In the genomic region with DNA sequence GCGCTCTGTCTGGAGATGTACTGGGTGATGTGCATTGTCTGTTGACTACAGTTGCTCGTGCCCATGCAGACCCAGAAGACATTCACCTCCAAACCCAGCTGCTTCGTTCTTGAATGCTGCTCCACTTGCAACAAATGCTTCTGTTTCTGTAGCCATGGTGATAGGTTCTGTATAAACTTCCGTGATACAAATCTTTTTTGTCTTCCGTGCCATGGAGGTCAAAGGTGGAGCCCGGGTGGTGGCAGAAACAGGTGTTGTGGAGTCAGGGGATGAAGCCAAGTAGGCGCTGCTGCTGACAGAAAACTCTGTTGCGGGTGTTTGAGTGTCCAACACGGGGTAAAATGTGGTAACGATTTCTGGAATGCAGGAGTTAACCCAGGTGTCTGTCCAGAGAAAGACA, we compare ENCODE assay signal across 15 mouse cellular contexts. TPM values are rescaled to one million over a fixed set of nuclear protein-coding genes. Genes with fewer than 3 reads are reported as not detected.
DNase-seq lines count a peak whose midpoint lies in the region; ATAC-seq and TF ChIP-seq lines count a peak whose summit lies in the region.
"Had no signal": no experiment of that assay in that cellular context is flagged by ENCODE, and none has a peak within 500 bp of the region (broad histone marks: within the 10 kb centered on the region; RNA-seq: fewer than 3 reads in every experiment).

No protein-coding gene starts in this region.

- no peaks in the 10 kb centered on the region for H3K27me3 ChIP-seq in hindbrain, postnatal 0 days (ENCODE audit: insufficient read depth, low read length)
- no peaks in the 10 kb centered on the region for H3K27me3 ChIP-seq in hindbrain, embryonic 16.5 days (replicated peaks; ENCODE audit: control insufficient read depth, insufficient read depth, low read length)
- H3K27me3 ChIP-seq in liver, postnatal 0 days (ENCODE audit: insufficient read depth, low read length) = no peaks in the 10 kb centered on the region
- no peaks in the 10 kb centered on the region for H3K27me3 ChIP-seq in embryonic facial prominence, embryonic 10.5 days (replicated peaks; ENCODE audit: low read depth, poor library complexity, severe bottlenecking)
- H3K27me3 ChIP-seq: limb, embryonic 13.5 days had no signal

- 0 out of 2 replicates have a peak overlapping the region, but pooled peaks have one; percentile 29 for H3K27ac ChIP-seq in hindbrain, postnatal 0 days
- H3K27ac ChIP-seq in hindbrain, embryonic 16.5 days (ENCODE audit: low read depth, low read length) = no peak overlapping the region
- 0 out of 2 replicates have a peak overlapping the region, but pooled peaks have one; percentile 31 for H3K27ac ChIP-seq in liver, postnatal 0 days (ENCODE audit: low read depth)
- H3K27ac ChIP-seq in embryonic facial prominence, embryonic 10.5 days (replicated peaks) = no peak overlapping the region
- H3K27ac ChIP-seq: limb, embryonic 13.5 days had no signal

- no peak for TF ChIP-seq CTCF in hindbrain, postnatal 0 days (IDR thresholded peaks at IDR 0.05; ENCODE audit: low read depth)
- TF ChIP-seq CTCF in liver, postnatal 0 days (IDR thresholded peaks at IDR 0.05; ENCODE audit: low read depth) = no peak

- WGBS in hindbrain, postnatal 0 days = 55% methylated on average over 10 of the region's 10 CpGs
- WGBS in hindbrain, embryonic 16.5 days = 65% methylated on average over 10 of the region's 10 CpGs
- 66% methylated on average over 10 of the region's 10 CpGs for WGBS in liver, postnatal 0 days (ENCODE audit: insufficient replicate concordance)
- WGBS in embryonic facial prominence, embryonic 10.5 days = 63% methylated on average over 10 of the region's 10 CpGs

- no peaks in the 10 kb centered on the region for H3K9me3 ChIP-seq in hindbrain, postnatal 0 days (ENCODE audit: low read length)
- no peaks in the 10 kb centered on the region for H3K9me3 ChIP-seq in hindbrain, embryonic 16.5 days (ENCODE audit: control insufficient read depth, low read length)
- H3K9me3 ChIP-seq in liver, postnatal 0 days (ENCODE audit: low read length) = no peaks in the 10 kb centered on the region
- H3K9me3 ChIP-seq in embryonic facial prominence, embryonic 10.5 days = no peaks in the 10 kb centered on the region
- H3K9me3 ChIP-seq: forebrain, embryonic 10.5 days; limb, embryonic 13.5 days had no signal

- H3K4me3 ChIP-seq in hindbrain, postnatal 0 days (ENCODE audit: low read length) = no peak overlapping the region
- H3K4me3 ChIP-seq in hindbrain, embryonic 16.5 days (ENCODE audit: low read length) = no peak overlapping the region
- no peak overlapping the region for H3K4me3 ChIP-seq in liver, postnatal 0 days (ENCODE audit: low read depth, low read length)
- no peak overlapping the region for H3K4me3 ChIP-seq in embryonic facial prominence, embryonic 10.5 days
- H3K4me3 ChIP-seq: forebrain, embryonic 10.5 days; limb, embryonic 13.5 days; myocyte had no signal

- H3K4me2 ChIP-seq in hindbrain, postnatal 0 days (ENCODE audit: low read depth, low read length) = no peak overlapping the region
- H3K4me2 ChIP-seq in hindbrain, embryonic 16.5 days (ENCODE audit: low read length) = no peak overlapping the region
- no peak overlapping the region for H3K4me2 ChIP-seq in liver, postnatal 0 days (ENCODE audit: low read depth, low read length)
- H3K4me2 ChIP-seq: limb, embryonic 13.5 days had no signal

- TF ChIP-seq EP300 in liver, postnatal 0 days (IDR thresholded peaks at IDR 0.05; ENCODE audit: low read depth) = no peak

- DNase-seq in hindbrain, postnatal 0 days (ENCODE audit: low spot score) = peak; percentile 9
- DNase-seq in liver, postnatal 0 days = no peak
- DNase-seq in liver = no peak
- peak; percentile 18 for DNase-seq in embryonic facial prominence, embryonic 10.5 days (ENCODE audit: low spot score)
- peak; percentile 57 for DNase-seq in lung, postnatal 25 days (ENCODE audit: low spot score)
- DNase-seq in urinary bladder, adult 2 months (ENCODE audit: low spot score) = no peak
- DNase-seq: heart, adult 18-20 months; heart, postnatal 36 days; kidney, adult 11 months; midbrain, embryonic 14.5 days; right cerebral cortex, postnatal 14 days had no signal

- H3K4me1 ChIP-seq in hindbrain, postnatal 0 days (ENCODE audit: insufficient read depth, low read length) = peaks cover 5% of the 10 kb centered on the region; the same call in 1 of the 2 replicates
- H3K4me1 ChIP-seq in hindbrain, embryonic 16.5 days (ENCODE audit: control insufficient read depth, insufficient read depth, low read depth, low read length) = no peaks in the 10 kb centered on the region
- peaks cover 34% of the 10 kb centered on the region for H3K4me1 ChIP-seq in liver, postnatal 0 days (ENCODE audit: insufficient read depth)
- peaks cover 22% of the 10 kb centered on the region for H3K4me1 ChIP-seq in embryonic facial prominence, embryonic 10.5 days

- H3K36me3 ChIP-seq in hindbrain, postnatal 0 days (ENCODE audit: insufficient read depth, low read length) = no peaks in the 10 kb centered on the region
- H3K36me3 ChIP-seq in hindbrain, embryonic 16.5 days (ENCODE audit: control insufficient read depth, insufficient read depth, low read length) = no peaks in the 10 kb centered on the region
- no peaks in the 10 kb centered on the region for H3K36me3 ChIP-seq in liver, postnatal 0 days (replicated peaks; ENCODE audit: insufficient read depth, low read length)
- no peaks in the 10 kb centered on the region for H3K36me3 ChIP-seq in embryonic facial prominence, embryonic 10.5 days (replicated peaks)
- H3K36me3 ChIP-seq: forebrain, embryonic 10.5 days; limb, embryonic 13.5 days had no signal

- no peak overlapping the region for H3K9ac ChIP-seq in hindbrain, postnatal 0 days (replicated peaks; ENCODE audit: low read length)
- H3K9ac ChIP-seq in hindbrain, embryonic 16.5 days (ENCODE audit: low read depth, low read length) = no peak overlapping the region
- H3K9ac ChIP-seq in liver, postnatal 0 days (replicated peaks) = no peak overlapping the region
- H3K9ac ChIP-seq: limb, embryonic 13.5 days had no signal

- no peak for ATAC-seq in hindbrain, postnatal 0 days
- no peak for ATAC-seq in hindbrain, embryonic 16.5 days
- no peak for ATAC-seq in liver, postnatal 0 days

RNA-seq across cellular contexts. Expression of a gene that starts 9.4 kb away (rescaled TPM):
- 80.4 and 98.8 TPM in 2 replicates for total RNA-seq in hindbrain, postnatal 0 days (2014; rRNA removed)
- 35.3 and 36.7 TPM in 2 replicates for polyA plus RNA-seq in hindbrain, postnatal 0 days (2015; fragmentation: Nextera tagmentation; extraction: Ambion mirVana)
- 39.6 and 48.9 TPM in 2 replicates for polyA plus RNA-seq in hindbrain, embryonic 16.5 days (2015; fragmentation: Nextera tagmentation; extraction: Ambion mirVana)
- 21.9 and 22.9 TPM in 2 replicates for polyA plus RNA-seq in liver, postnatal 0 days (2015; fragmentation: Nextera tagmentation; extraction: Ambion mirVana)
- polyA plus RNA-seq in embryonic facial prominence, embryonic 10.5 days (2016; fragmentation: Nextera tagmentation; extraction: Ambion mirVana) = 21.5 and 22.3 TPM in 2 replicates
- 32.1 and 34.0 TPM in 2 replicates for polyA plus RNA-seq in urinary bladder, adult 2 months (2012; rRNA removed)

RNA-seq across cellular contexts. Expression of a gene that starts 9.4 kb away (rescaled TPM):
- total RNA-seq in hindbrain, postnatal 0 days (2014; rRNA removed) = 9.5 and 9.7 TPM in 2 replicates
- polyA plus RNA-seq in hindbrain, postnatal 0 days (2015; fragmentation: Nextera tagmentation; extraction: Ambion mirVana) = 5.2 and 6.3 TPM in 2 replicates
- 5.6 and 6.6 TPM in 2 replicates for polyA plus RNA-seq in hindbrain, embryonic 16.5 days (2015; fragmentation: Nextera tagmentation; extraction: Ambion mirVana)
- 37.4 and 45.7 TPM in 2 replicates for polyA plus RNA-seq in liver, postnatal 0 days (2015; fragmentation: Nextera tagmentation; extraction: Ambion mirVana)
- polyA plus RNA-seq in embryonic facial prominence, embryonic 10.5 days (2016; fragmentation: Nextera tagmentation; extraction: Ambion mirVana) = 0.36 and 0.41 TPM in 2 replicates
- 23.2 and 32.3 TPM in 2 replicates for polyA plus RNA-seq in urinary bladder, adult 2 months (2012; rRNA removed)
- polyA plus RNA-seq: myocyte had no signal

Comparison
In these comparisons a context has a peak if more than half of its experiments do, and no peak if none do; other contexts are left out.
1. H3K27ac ChIP-seq: peak in hindbrain, postnatal 0 days (single experiment) and liver, postnatal 0 days (single experiment); none in hindbrain, embryonic 16.5 days (single experiment) and embryonic facial prominence, embryonic 10.5 days (single experiment).
2. DNase-seq: peak in hindbrain, postnatal 0 days (single experiment), embryonic facial prominence, embryonic 10.5 days (single experiment) and lung, postnatal 25 days (single experiment); none in liver, postnatal 0 days (single experiment), liver (single experiment) and urinary bladder, adult 2 months (single experiment).